Mouse (Mus musculus): ENCODE results near the gene Fbln1. TPM values are rescaled to one million over a fixed set of nuclear protein-coding genes. Genes with fewer than 3 reads are reported as not detected.

Gene Fbln1
- total and polyA plus RNA-seq, 2 experiments = 0.83 to 1.4 TPM

- no peak for TF ChIP-seq CTCF (IDR thresholded peaks at IDR 0.05; ENCODE audit: low read depth, low read length)
- TF ChIP-seq POLR2A (IDR thresholded peaks at IDR 0.05; ENCODE audit: extremely low read depth, insufficient read depth, low read length) = no peak
- no peak for DNase-seq (ENCODE audit: extremely low read depth, low read depth, low spot score)
- no peaks in the 10 kb centered on the region for H3K36me3 ChIP-seq (ENCODE audit: control insufficient read depth, insufficient read depth, low read length)
- no peak overlapping the region for H3K4me3 ChIP-seq (ENCODE audit: insufficient read depth, low read depth, low read length)
- H3K4me1 ChIP-seq (ENCODE audit: control insufficient read depth, insufficient read depth, low read length) = no peaks in the 10 kb centered on the region
- H3K27ac ChIP-seq (replicated peaks; ENCODE audit: insufficient read depth, low read depth, low read length) = no peak overlapping the region
- no peaks in the 10 kb centered on the region; the same call in 1 of the 2 replicates for H3K27me3 ChIP-seq (ENCODE audit: control insufficient read depth, insufficient read depth, low read length)
- WGBS = 77% methylated on average over 7 of the region's 7 CpGs
- H3K79me2 ChIP-seq (ENCODE audit: control insufficient read depth, insufficient read depth, low read length) = no peaks in the 10 kb centered on the region
- H3K9ac ChIP-seq (ENCODE audit: low read depth, low read length) = no peak overlapping the region
Measured at GRCm38 (mm10) chr15:85179528-85180180, 26.1 kb upstream of the Fbln1 start.

- H3K4me1 ChIP-seq (ENCODE audit: control insufficient read depth, insufficient read depth, low read length) = no peaks in the 10 kb centered on the region
- H3K27me3 ChIP-seq (ENCODE audit: control insufficient read depth, insufficient read depth, low read length) = no peaks in the 10 kb centered on the region; the same call in 1 of the 2 replicates
- no peaks in the 10 kb centered on the region for H3K36me3 ChIP-seq (ENCODE audit: control insufficient read depth, insufficient read depth, low read length)
- no peak overlapping the region for H3K4me3 ChIP-seq (ENCODE audit: insufficient read depth, low read depth, low read length)
- no peak for DNase-seq (ENCODE audit: extremely low read depth, low read depth, low spot score)
- TF ChIP-seq POLR2A (IDR thresholded peaks at IDR 0.05; ENCODE audit: extremely low read depth, insufficient read depth, low read length) (no peak), CTCF (IDR thresholded peaks at IDR 0.05; ENCODE audit: low read depth, low read length) (no peak)
- H3K9ac ChIP-seq (ENCODE audit: low read depth, low read length) = no peak overlapping the region
- H3K79me2 ChIP-seq (ENCODE audit: control insufficient read depth, insufficient read depth, low read length) = no peaks in the 10 kb centered on the region
- no peak overlapping the region for H3K27ac ChIP-seq (replicated peaks; ENCODE audit: insufficient read depth, low read depth, low read length)
Measured at GRCm38 (mm10) chr15:85180368-85180767, 25.4 kb upstream of the Fbln1 start.

GRCm38 (mm10) chr15:85182063-85182462, 23.7 kb upstream of the Fbln1 start:
- no peaks in the 10 kb centered on the region for H3K79me2 ChIP-seq (ENCODE audit: control insufficient read depth, insufficient read depth, low read length)
- 88% methylated on average over 4 of the region's 4 CpGs for WGBS
- no peak overlapping the region for H3K27ac ChIP-seq (replicated peaks; ENCODE audit: insufficient read depth, low read depth, low read length)
- H3K9ac ChIP-seq (ENCODE audit: low read depth, low read length) = no peak overlapping the region
- no peak overlapping the region for H3K4me3 ChIP-seq (ENCODE audit: insufficient read depth, low read depth, low read length)
- no peak for DNase-seq (ENCODE audit: extremely low read depth, low read depth, low spot score)
- H3K27me3 ChIP-seq (ENCODE audit: control insufficient read depth, insufficient read depth, low read length) = no peaks in the 10 kb centered on the region; the same call in 1 of the 2 replicates
- H3K4me1 ChIP-seq (ENCODE audit: control insufficient read depth, insufficient read depth, low read length) = no peaks in the 10 kb centered on the region
- no peaks in the 10 kb centered on the region for H3K36me3 ChIP-seq (ENCODE audit: control insufficient read depth, insufficient read depth, low read length)
- TF ChIP-seq CTCF (IDR thresholded peaks at IDR 0.05; ENCODE audit: low read depth, low read length) (no peak), POLR2A (IDR thresholded peaks at IDR 0.05; ENCODE audit: extremely low read depth, insufficient read depth, low read length) (no peak)

GRCm38 (mm10) chr15:85186916-85187315, 18.8 kb upstream of the Fbln1 start:
- Histone ChIP-seq H3K9ac (ENCODE audit: low read depth, low read length) (no peak overlapping the region), H3K27ac (replicated peaks; ENCODE audit: insufficient read depth, low read depth, low read length) (no peak overlapping the region), H3K4me3 (ENCODE audit: insufficient read depth, low read depth, low read length) (no peak overlapping the region), H3K36me3 (ENCODE audit: control insufficient read depth, insufficient read depth, low read length) (no peaks in the 10 kb centered on the region), H3K79me2 (ENCODE audit: control insufficient read depth, insufficient read depth, low read length) (no peaks in the 10 kb centered on the region), H3K4me1 (ENCODE audit: control insufficient read depth, insufficient read depth, low read length) (no peaks in the 10 kb centered on the region), H3K27me3 (ENCODE audit: control insufficient read depth, insufficient read depth, low read length) (no peaks in the 10 kb centered on the region; the same call in 1 of the 2 replicates)
- no peak for TF ChIP-seq CTCF (IDR thresholded peaks at IDR 0.05; ENCODE audit: low read depth, low read length)
- TF ChIP-seq POLR2A (IDR thresholded peaks at IDR 0.05; ENCODE audit: extremely low read depth, insufficient read depth, low read length) = no peak
- WGBS = 77% methylated on average over 7 of the region's 7 CpGs
- DNase-seq (ENCODE audit: extremely low read depth, low read depth, low spot score) = no peak

- Histone ChIP-seq H3K79me2 (ENCODE audit: control insufficient read depth, insufficient read depth, low read length) (no peaks in the 10 kb centered on the region), H3K4me1 (ENCODE audit: control insufficient read depth, insufficient read depth, low read length) (no peaks in the 10 kb centered on the region), H3K27me3 (ENCODE audit: control insufficient read depth, insufficient read depth, low read length) (no peaks in the 10 kb centered on the region), H3K36me3 (ENCODE audit: control insufficient read depth, insufficient read depth, low read length) (no peaks in the 10 kb centered on the region), H3K27ac (replicated peaks; ENCODE audit: insufficient read depth, low read depth, low read length) (no peak overlapping the region), H3K9ac (ENCODE audit: low read depth, low read length) (no peak overlapping the region), H3K4me3 (ENCODE audit: insufficient read depth, low read depth, low read length) (no peak overlapping the region)
- TF ChIP-seq CTCF (IDR thresholded peaks at IDR 0.05; ENCODE audit: low read depth, low read length) = no peak
- TF ChIP-seq POLR2A (IDR thresholded peaks at IDR 0.05; ENCODE audit: extremely low read depth, insufficient read depth, low read length) = no peak
- DNase-seq (ENCODE audit: extremely low read depth, low read depth, low spot score) = no peak
- WGBS = 61% methylated on average over 8 of the region's 8 CpGs
Measured at GRCm38 (mm10) chr15:85188167-85188778, 17.5 kb upstream of the Fbln1 start.
